Mouse (Mus musculus) limb, embryonic 14.5 days (tissue): ENCODE results near the gene A330070K13Rik. TPM values are rescaled to one million over a fixed set of nuclear protein-coding genes. Genes with fewer than 3 reads are reported as not detected.

Experiments
- ATAC-seq: fragments of 200-750 bp; cut with Nextera tagmentation; 2 replicates; pipeline ENCODE4 v1.8.0; 2017; ENCODE audit warnings: low read depth, moderate number of reproducible peaks, moderate TSS enrichment; ENCODE audit not compliant: low FRiP score
- DNase-seq: peaks from one replicate; pipeline ENCODE4 v3.0.0-alpha.2; 2015; ENCODE audit warnings: low spot score
- H3K27ac ChIP-seq: fragments of 300-500 bp; sonication (generic); replicated peaks from 2 replicates; pipeline ENCODE4 v1.5.1; 2014; ENCODE audit warnings: low read depth, mild to moderate bottlenecking, low read length, moderate library complexity, mixed read lengths
- H3K27me3 ChIP-seq: fragments of 300-500 bp; sonication (generic); 2 replicates; pipeline ENCODE4 v1.6.1; 2014; ENCODE audit warnings: low read length, mixed read lengths; ENCODE audit not compliant: control insufficient read depth, insufficient read depth
- H3K36me3 ChIP-seq: fragments of 300-500 bp; sonication (generic); 2 replicates; pipeline ENCODE4 v1.6.1; 2014; ENCODE audit warnings: mild to moderate bottlenecking, low read length, moderate library complexity, mixed read lengths; ENCODE audit not compliant: control insufficient read depth, insufficient read depth
- H3K4me1 ChIP-seq: fragments of 300-500 bp; sonication (generic); 2 replicates; pipeline ENCODE4 v1.6.1; 2014; ENCODE audit warnings: antibody characterized with exemption, low read length, mixed read lengths; ENCODE audit not compliant: control insufficient read depth, insufficient read depth
- H3K4me2 ChIP-seq: fragments of 300-500 bp; sonication (generic); replicated peaks from 2 replicates; pipeline ENCODE4 v1.6.1; 2014; ENCODE audit warnings: low read depth, mild to moderate bottlenecking, low read length, moderate library complexity; ENCODE audit not compliant: severe bottlenecking
- H3K4me3 ChIP-seq: fragments of 300-500 bp; sonication (generic); replicated peaks from 2 replicates; pipeline ENCODE4 v1.5.1; 2014; ENCODE audit warnings: low read length
- H3K9ac ChIP-seq: fragments of 300-500 bp; sonication (generic); 2 replicates; pipeline ENCODE4 v1.6.1; 2014; ENCODE audit warnings: mild to moderate bottlenecking, low read depth, low read length, moderate library complexity; ENCODE audit not compliant: severe bottlenecking
- H3K9me3 ChIP-seq: fragments of 300-500 bp; sonication (generic); 2 replicates; pipeline ENCODE4 v1.6.1; 2016; ENCODE audit warnings: low read length; ENCODE audit not compliant: control insufficient read depth
- POLR2A ChIP-seq: fragments of 200-500 bp; IDR thresholded peaks from 2 replicates; pipeline ENCODE4 v1.8.0; 2012; ENCODE audit warnings: inconsistent platforms, mild to moderate bottlenecking, moderate library complexity, borderline replicate concordance; ENCODE audit not compliant: insufficient read depth, insufficient read length; ENCODE audit errors: extremely low read depth
- WGBS: fragments of 180-500 bp; shearing (Covaris S2); extraction: QIAGEN DNeasy Blood & Tissue Kit; methylation state at CpG from one replicate; pipeline ENCODE4 v1.1.7; 2014; 5-methylcytosine and 5-hydroxymethylcytosine counted together
- polyA plus RNA-seq, 2 experiments: library from polyadenylated mRNA; depleted of rRNA in 1 of 2; stranded (reverse) in 1 of 2; unstranded in 1 of 2; fragments of >200 nt; fragmentation: Nextera tagmentation in 1 of 2; extraction: Ambion mirVana in 1 of 2; gene quantifications; 2 replicates each; pipeline versions ENCODE4 v1.2.1 to v1.2.3; 2012 to 2014

The A330070K13Rik gene
- polyA plus RNA-seq, 2 experiments, result 0.52 TPM; not detected in 1

DNA sequence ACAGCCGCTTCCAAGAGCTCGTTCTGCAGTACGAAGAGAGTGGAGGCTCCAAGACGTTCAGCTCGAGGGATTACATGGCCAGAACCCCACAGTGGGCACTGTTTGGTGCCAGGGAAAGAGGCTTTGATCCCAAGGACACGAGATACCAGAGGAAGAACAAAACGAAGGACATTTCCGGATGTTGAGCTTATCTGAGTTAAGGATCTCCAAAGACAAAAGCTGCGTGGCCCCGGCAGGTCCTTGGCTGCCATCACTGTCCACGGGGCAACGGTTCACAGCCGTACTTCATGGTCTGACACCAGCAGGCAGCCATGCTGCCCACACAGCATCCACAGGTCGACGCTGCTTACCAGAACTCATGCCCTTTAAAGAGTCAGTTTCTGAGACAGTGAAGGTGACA, 43.8 kb downstream of the A330070K13Rik start:
- H3K27me3 ChIP-seq, result no peaks in the 10 kb centered on the region
- peaks cover 50% of the 10 kb centered on the region for H3K36me3 ChIP-seq
- H3K4me2 ChIP-seq, result no peak overlapping the region
- H3K27ac ChIP-seq, result no peak overlapping the region
- no peak for ATAC-seq
- H3K9ac ChIP-seq, result no peak overlapping the region
- 94% methylated on average over 15 of the region's 15 CpGs for WGBS
- no peak for TF ChIP-seq POLR2A
- H3K9me3 ChIP-seq, result no peaks in the 10 kb centered on the region
- no peak overlapping the region for H3K4me3 ChIP-seq
- H3K4me1 ChIP-seq, result no peaks in the 10 kb centered on the region
- DNase-seq, result no peak

DNA sequence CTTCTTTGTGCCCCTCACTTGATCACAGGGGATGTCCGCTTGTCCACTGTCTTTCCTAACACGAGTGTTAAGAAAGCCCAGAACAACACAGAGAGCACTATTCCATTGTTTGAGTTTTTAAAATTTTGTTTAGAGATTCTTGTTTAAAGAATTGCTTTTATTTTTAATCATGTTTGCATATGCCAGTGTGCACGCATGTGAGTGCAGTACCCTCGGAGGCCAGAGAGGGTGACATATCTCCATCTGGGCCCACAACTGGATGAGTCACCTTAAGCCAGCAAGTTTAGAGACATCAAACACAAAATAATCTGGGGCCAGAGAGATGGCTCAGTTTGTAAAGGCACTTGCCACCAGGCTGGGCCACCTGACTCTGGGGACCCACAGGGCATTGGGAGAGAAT, 49.0 kb downstream of the A330070K13Rik start:
- Histone ChIP-seq H3K4me1 (no peaks in the 10 kb centered on the region), H3K36me3 (peaks cover 38% of the 10 kb centered on the region), H3K4me2 (no peak overlapping the region), H3K27ac (no peak overlapping the region), H3K9me3 (no peaks in the 10 kb centered on the region), H3K4me3 (no peak overlapping the region), H3K27me3 (no peaks in the 10 kb centered on the region), H3K9ac (no peak overlapping the region)
- ATAC-seq (no peak), DNase-seq (no peak)
- WGBS, result 95% methylated on average over 4 of the region's 4 CpGs
- no peak for TF ChIP-seq POLR2A

DNA sequence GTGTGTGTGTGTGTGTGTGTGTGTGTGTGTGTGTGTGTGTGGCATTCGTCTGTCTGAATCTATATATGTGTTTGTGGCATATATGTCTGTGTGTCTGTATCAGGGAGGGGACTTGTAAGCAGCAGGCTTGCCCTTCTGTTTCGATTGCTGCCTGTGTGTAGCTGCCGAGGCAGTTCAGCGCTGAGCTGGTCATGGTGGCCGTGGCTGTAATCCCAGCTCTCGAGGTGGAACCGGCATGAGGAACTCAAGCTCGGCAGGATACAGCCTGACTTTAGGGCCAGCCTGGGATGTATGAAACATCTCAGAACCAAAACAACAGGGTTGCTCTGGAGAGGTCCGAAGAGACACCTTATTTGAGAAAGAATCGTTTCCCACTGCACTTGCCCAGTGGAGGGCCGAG, 50.5 kb downstream of the A330070K13Rik start:
- Histone ChIP-seq H3K9ac (no peak overlapping the region), H3K4me3 (no peak overlapping the region), H3K4me2 (no peak overlapping the region), H3K27me3 (no peaks in the 10 kb centered on the region), H3K9me3 (no peaks in the 10 kb centered on the region), H3K4me1 (no peaks in the 10 kb centered on the region), H3K27ac (no peak overlapping the region), H3K36me3 (peaks cover 31% of the 10 kb centered on the region)
- WGBS, result 91% methylated on average over 11 of the region's 11 CpGs
- no peak for TF ChIP-seq POLR2A
- DNase-seq (no peak), ATAC-seq (no peak)

GRCm38 (mm10) chr5:130333566-130333965, 50.9 kb downstream of the A330070K13Rik start:
- WGBS, result 93% methylated on average over 7 of the region's 7 CpGs
- no peak overlapping the region for H3K27ac ChIP-seq
- no peak for DNase-seq
- no peak overlapping the region for H3K4me2 ChIP-seq
- no peaks in the 10 kb centered on the region for H3K9me3 ChIP-seq
- H3K36me3 ChIP-seq, result peaks cover 31% of the 10 kb centered on the region
- no peaks in the 10 kb centered on the region for H3K27me3 ChIP-seq
- H3K4me3 ChIP-seq, result no peak overlapping the region
- no peak for ATAC-seq
- TF ChIP-seq POLR2A, result no peak
- no peak overlapping the region for H3K9ac ChIP-seq
- no peaks in the 10 kb centered on the region for H3K4me1 ChIP-seq

GRCm38 (mm10) chr5:130331206-130331605, 53.2 kb downstream of the A330070K13Rik start:
- 63% methylated on average over 4 of the region's 4 CpGs for WGBS
- no peak for TF ChIP-seq POLR2A

GRCm38 (mm10) chr5:130330801-130331200, 53.6 kb downstream of the A330070K13Rik start:
- Histone ChIP-seq H3K9ac (no peak overlapping the region), H3K4me1 (no peaks in the 10 kb centered on the region), H3K36me3 (peaks cover 20% of the 10 kb centered on the region), H3K27me3 (no peaks in the 10 kb centered on the region), H3K4me3 (no peak overlapping the region), H3K4me2 (no peak overlapping the region), H3K9me3 (no peaks in the 10 kb centered on the region), H3K27ac (no peak overlapping the region)
- DNase-seq, result no peak
- TF ChIP-seq POLR2A, result no peak
- 80% methylated on average over 4 of the region's 4 CpGs for WGBS
- no peak for ATAC-seq

More at GRCm38 (mm10) chr5:130331206-130331605, 53.2 kb downstream of the A330070K13Rik start:
- Histone ChIP-seq H3K4me1 (no peaks in the 10 kb centered on the region), H3K9ac (no peak overlapping the region), H3K9me3 (no peaks in the 10 kb centered on the region), H3K27me3 (no peaks in the 10 kb centered on the region), H3K36me3 (peaks cover 21% of the 10 kb centered on the region), H3K4me3 (no peak overlapping the region), H3K27ac (no peak overlapping the region), H3K4me2 (no peak overlapping the region)
- no peak for DNase-seq
- ATAC-seq, result no peak
